Mouse (Mus musculus) heart, adult 9 months (tissue): ENCODE data around the gene Tsen54.

Source experiments
- DNase-seq, 2 experiments: peaks; one replicate each; pipeline ENCODE4 v3.0.0; 2022; ENCODE audit warnings: low spot score in 2 of 2

The Tsen54 gene

GRCm38 (mm10) chr11:115803072-115803709 lies 11.3 kb upstream of the Tsen54 start:
- no peak for DNase-seq

GRCm38 (mm10) chr11:115805005-115805404 lies 9.5 kb upstream of the Tsen54 start:
- DNase-seq, result no peak

GRCm38 (mm10) chr11:115806154-115806553 lies 8.4 kb upstream of the Tsen54 start:
- DNase-seq, result peak; percentile 46 to 67

GRCm38 (mm10) chr11:115807306-115807705 lies 7.2 kb upstream of the Tsen54 start:
- no peak for DNase-seq

GRCm38 (mm10) chr11:115807971-115808370 lies 6.6 kb upstream of the Tsen54 start:
- no peak for DNase-seq

GRCm38 (mm10) chr11:115808696-115809310 lies 5.7 kb upstream of the Tsen54 start:
- DNase-seq, result no peak

GRCm38 (mm10) chr11:115809311-115809781 lies 5.2 kb upstream of the Tsen54 start:
- DNase-seq, result peak; percentile 77 to 90

- peak; percentile 65 to 68 for DNase-seq
Measured at GRCm38 (mm10) chr11:115810377-115810776, 4.1 kb upstream of the Tsen54 start.

- no peak for DNase-seq
Measured at GRCm38 (mm10) chr11:115811381-115812093, 3.0 kb upstream of the Tsen54 start.

GRCm38 (mm10) chr11:115812095-115812494 lies 2.4 kb upstream of the Tsen54 start:
- peak; percentile 63 to 72 for DNase-seq

GRCm38 (mm10) chr11:115812533-115813420 lies 1.7 kb upstream of the Tsen54 start:
- peak; percentile 47 to 56 for DNase-seq

GRCm38 (mm10) chr11:115813507-115814296 lies 822 bp upstream of the Tsen54 start, which contains the start of gene Caskin2:
TSS of gene Caskin2 (minus strand) at chr11:115813639.
- peak; percentile 94 to 95 for DNase-seq

GRCm38 (mm10) chr11:115817331-115817730 lies 2.8 kb downstream of the Tsen54 start:
- no peak for DNase-seq

- no peak for DNase-seq
Measured at GRCm38 (mm10) chr11:115819915-115820623, 5.5 kb downstream of the Tsen54 start.

GRCm38 (mm10) chr11:115821001-115821400 lies 6.5 kb downstream of the Tsen54 start:
- DNase-seq, result no peak

GRCm38 (mm10) chr11:115823774-115824740 lies 9.5 kb downstream of the Tsen54 start, which contains the start of gene Llgl2:
TSS of gene Llgl2 (plus strand) at chr11:115824049.
- peak; percentile 84 to 88 for DNase-seq

GRCm38 (mm10) chr11:115824813-115825212 lies 10.3 kb downstream of the Tsen54 start:
- no peak for DNase-seq

GRCm38 (mm10) chr11:115826487-115826886 lies 12.0 kb downstream of the Tsen54 start:
- no peak for DNase-seq

GRCm38 (mm10) chr11:115827624-115828023 lies 13.1 kb downstream of the Tsen54 start:
- no peak for DNase-seq
